Mouse (Mus musculus) gastrocnemius, adult 2 months (tissue): ENCODE results near the gene Trim17. TPM values are rescaled to one million over a fixed set of nuclear protein-coding genes. Genes with fewer than 3 reads are reported as not detected.

Experiments used
- DNase-seq: peaks from one replicate; pipeline ENCODE4 v3.0.0; 2022
- H3K27ac ChIP-seq: fragments of 200-600 bp; 2 replicates; pipeline ENCODE4 v1.8.1; 2022; ENCODE audit warnings: mild to moderate bottlenecking
- H3K4me3 ChIP-seq: fragments of 200-600 bp; 2 replicates; pipeline ENCODE4 v1.8.1; 2022; ENCODE audit warnings: mild to moderate bottlenecking, moderate library complexity
- CTCF ChIP-seq: fragments of 200-600 bp; IDR thresholded peaks from 2 replicates; pipeline ENCODE4 v1.8.1; 2022; ENCODE audit warnings: antibody characterized with exemption, mild to moderate bottlenecking, moderate library complexity
- intact Hi-C: fragments of 180-260 bp; cut with DNase I; formaldehyde crosslinking; loops from one replicate; pipeline ENCODE4 v1.15.1; 2025
- microRNA-seq: library from miRNA; unstranded; fragments of <30 nt; microRNA quantifications from one replicate; pipeline ENCODE4 v1.2.0, GENCODE M21; 2021
- total RNA-seq, 2 experiments: library from RNA; stranded (reverse); gene quantifications; 2 replicates each; pipeline ENCODE4 v1.2.3; 2021

Gene Trim17
- total RNA-seq, 2 experiments from 2014 or later: 0.08 to 0.33 TPM

DNA sequence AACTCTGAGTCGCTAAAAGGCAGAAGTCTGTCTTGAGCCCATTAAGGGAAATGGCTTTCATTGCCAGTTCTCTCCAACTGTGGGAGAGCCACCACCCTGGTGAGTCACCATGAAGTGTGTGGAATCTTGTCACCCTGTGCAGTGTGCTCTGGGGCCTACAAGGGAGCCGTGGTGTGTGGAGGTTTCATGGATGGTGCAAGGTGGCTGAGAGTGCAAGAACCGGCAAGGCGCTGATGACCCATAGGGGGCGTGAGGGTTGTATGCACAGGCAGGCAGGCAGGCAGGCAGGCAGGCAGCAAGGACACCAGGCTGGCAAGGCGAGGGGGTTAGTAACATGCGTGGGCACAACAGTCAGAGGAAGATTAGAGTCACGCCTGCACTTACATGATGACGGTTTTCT is 60.6 kb downstream of the Trim17 start:
- H3K4me3 ChIP-seq: no peak overlapping the region
- DNase-seq: peak; percentile 54
- peak; percentile 42; the same call in 1 of the 2 replicates for TF ChIP-seq CTCF
- H3K27ac ChIP-seq: no peak overlapping the region
- intact Hi-C loops: no loop called here

Small RNA genes within 50 kb of the gene (microRNA-seq; reads per million reads assigned to microRNA genes)
- gene Gm44313: not detected

Other genes starting within 250 kb of the Trim17 start
- gene Olfr318, start 230.7 kb upstream of the Trim17 start, total RNA-seq: not detected
- gene Olfr317, start 215.5 kb upstream of the Trim17 start, total RNA-seq: not detected
- gene Olfr316, start 202.0 kb upstream of the Trim17 start, total RNA-seq: not detected
- gene Olfr315, start 181.5 kb upstream of the Trim17 start, total RNA-seq: not detected
- not detected for gene Olfr314, start 171.7 kb upstream of the Trim17 start, total RNA-seq
- gene Fam183b, start 152.7 kb upstream of the Trim17 start, total RNA-seq: not detected
- gene Olfr313, start 139.7 kb upstream of the Trim17 start, total RNA-seq: not detected
- not detected for gene Olfr312, start 125.4 kb upstream of the Trim17 start, total RNA-seq
- not detected for gene Olfr311, start 115.4 kb upstream of the Trim17 start, total RNA-seq
- 1 to 10 TPM in 1 of 2 experiments, under 1 TPM in 1; 0.89 to 1.1 TPM for gene Gm12258, start 107.5 kb upstream of the Trim17 start, total RNA-seq
- 1 to 10 TPM in 1 of 2 experiments, under 1 TPM in 1; 0.69 to 1.3 TPM for gene 2810021J22Rik, start 87.5 kb upstream of the Trim17 start, total RNA-seq
- gene Zfp39, start 50.5 kb upstream of the Trim17 start, total RNA-seq: 1 to 10 TPM; 3.1 to 3.3 TPM
- gene Btnl10, start 36.8 kb upstream of the Trim17 start, total RNA-seq: not detected
- gene Rnf187, start 15.8 kb upstream of the Trim17 start, total RNA-seq: 100 to 1,000 TPM in 1 of 2 experiments, 10 to 100 TPM in 1; 95.2 to 101 TPM
- not detected for gene Hist3h2ba, start 5.8 kb upstream of the Trim17 start, total RNA-seq
- 10 to 100 TPM; 10.5 to 11.3 TPM for gene Hist3h2a, start within 50 bp of the Trim17 start, total RNA-seq
- 1 to 10 TPM; 7.2 to 7.9 TPM for gene Trim11, start 23.4 kb downstream of the Trim17 start, total RNA-seq
- gene Obscn, start 181.7 kb downstream of the Trim17 start, total RNA-seq: 1,000 to 10,000 TPM; 1,792 to 1,942 TPM
- 1 to 10 TPM; 6.7 to 9.3 TPM for gene Iba57, start 209.1 kb downstream of the Trim17 start, total RNA-seq
- gene Gjc2, start 228.5 kb downstream of the Trim17 start, total RNA-seq: under 1 TPM; 0.10 to 0.20 TPM
- 10 to 100 TPM; 25.4 to 28.7 TPM for gene Guk1, start 237.5 kb downstream of the Trim17 start, total RNA-seq
- 10 to 100 TPM; 49.7 to 71.0 TPM for gene Mrpl55, start 247.8 kb downstream of the Trim17 start, total RNA-seq